Mouse (Mus musculus) heart, embryonic 14.5 days (tissue): ENCODE measurements around the gene Fam84b. TPM values are rescaled to one million over a fixed set of nuclear protein-coding genes. Genes with fewer than 3 reads are reported as not detected.

ENCODE experiments used
- ATAC-seq: fragments of 200-750 bp; cut with Nextera tagmentation; 2 replicates; pipeline ENCODE4 v1.8.0; 2017; ENCODE audit warnings: low read depth, moderate TSS enrichment; ENCODE audit not compliant: insufficient number of reproducible peaks, insufficient read depth, low FRiP score
- H3K27ac ChIP-seq, 2 experiments: fragments of 200-500 bp in 1 of 2; fragments of 300-500 bp in 1 of 2; sonication (generic) in 1 of 2; replicated peaks in 1 of 2; 2 replicates each; pipeline ENCODE4 v1.5.1; 2012 to 2014; ENCODE audit warnings: low read depth in 2 of 2, low read length in 2 of 2, control low read depth in 1 of 2, mild to moderate bottlenecking in 1 of 2, mixed read lengths in 1 of 2; ENCODE audit not compliant: control insufficient read depth in 1 of 2, insufficient read depth in 1 of 2
- H3K27me3 ChIP-seq: fragments of 300-500 bp; sonication (generic); 2 replicates; pipeline ENCODE4 v1.6.1; 2014; ENCODE audit warnings: mild to moderate bottlenecking, low read length, control low read depth; ENCODE audit not compliant: control insufficient read depth, insufficient read depth
- H3K36me3 ChIP-seq: fragments of 300-500 bp; sonication (generic); 2 replicates; pipeline ENCODE4 v1.6.1; 2014; ENCODE audit warnings: mild to moderate bottlenecking, control low read depth, low read length, mixed read lengths; ENCODE audit not compliant: control insufficient read depth, insufficient read depth
- H3K4me1 ChIP-seq, 2 experiments: fragments of 200-500 bp in 1 of 2; fragments of 300-500 bp in 1 of 2; sonication (generic) in 1 of 2; 2 replicates each; pipeline ENCODE4 v1.6.1; 2012 to 2014; ENCODE audit warnings: low read length in 2 of 2, control low read depth in 1 of 2, mixed read lengths in 1 of 2; ENCODE audit not compliant: control insufficient read depth in 2 of 2, insufficient read depth in 2 of 2
- H3K4me2 ChIP-seq: fragments of 300-500 bp; sonication (generic); 2 replicates; pipeline ENCODE4 v1.6.1; 2014; ENCODE audit warnings: mild to moderate bottlenecking, low read length
- H3K4me3 ChIP-seq, 2 experiments: fragments of 200-500 bp in 1 of 2; fragments of 300-500 bp in 1 of 2; sonication (generic) in 1 of 2; 2 replicates each; pipeline ENCODE4 v1.5.1; 2012 to 2014; ENCODE audit warnings: low read length in 2 of 2, mild to moderate bottlenecking in 2 of 2, control low read depth in 1 of 2, low read depth in 1 of 2, moderate library complexity in 1 of 2; ENCODE audit not compliant: control insufficient read depth in 1 of 2, insufficient read depth in 1 of 2
- H3K9ac ChIP-seq: fragments of 300-500 bp; sonication (generic); 2 replicates; pipeline ENCODE4 v1.6.1; 2014; ENCODE audit warnings: mild to moderate bottlenecking, low read length
- H3K9me3 ChIP-seq: fragments of 300-500 bp; sonication (generic); 2 replicates; pipeline ENCODE4 v1.6.1; 2016; ENCODE audit warnings: low read length, control low read depth; ENCODE audit not compliant: control insufficient read depth
- WGBS: fragments of 180-500 bp; shearing (Covaris S2); extraction: QIAGEN DNeasy Blood & Tissue Kit; methylation state at CpG from one replicate; pipeline ENCODE4 v1.1.7; 2014; 5-methylcytosine and 5-hydroxymethylcytosine counted together
- polyA plus RNA-seq: library from polyadenylated mRNA; unstranded; fragments of >200 nt; fragmentation: Nextera tagmentation; extraction: Ambion mirVana; gene quantifications from 2 replicates; pipeline ENCODE4 v1.2.1, GENCODE M21; 2014

The Fam84b gene
- 4.2 and 5.9 TPM in 2 replicates for polyA plus RNA-seq

DNA sequence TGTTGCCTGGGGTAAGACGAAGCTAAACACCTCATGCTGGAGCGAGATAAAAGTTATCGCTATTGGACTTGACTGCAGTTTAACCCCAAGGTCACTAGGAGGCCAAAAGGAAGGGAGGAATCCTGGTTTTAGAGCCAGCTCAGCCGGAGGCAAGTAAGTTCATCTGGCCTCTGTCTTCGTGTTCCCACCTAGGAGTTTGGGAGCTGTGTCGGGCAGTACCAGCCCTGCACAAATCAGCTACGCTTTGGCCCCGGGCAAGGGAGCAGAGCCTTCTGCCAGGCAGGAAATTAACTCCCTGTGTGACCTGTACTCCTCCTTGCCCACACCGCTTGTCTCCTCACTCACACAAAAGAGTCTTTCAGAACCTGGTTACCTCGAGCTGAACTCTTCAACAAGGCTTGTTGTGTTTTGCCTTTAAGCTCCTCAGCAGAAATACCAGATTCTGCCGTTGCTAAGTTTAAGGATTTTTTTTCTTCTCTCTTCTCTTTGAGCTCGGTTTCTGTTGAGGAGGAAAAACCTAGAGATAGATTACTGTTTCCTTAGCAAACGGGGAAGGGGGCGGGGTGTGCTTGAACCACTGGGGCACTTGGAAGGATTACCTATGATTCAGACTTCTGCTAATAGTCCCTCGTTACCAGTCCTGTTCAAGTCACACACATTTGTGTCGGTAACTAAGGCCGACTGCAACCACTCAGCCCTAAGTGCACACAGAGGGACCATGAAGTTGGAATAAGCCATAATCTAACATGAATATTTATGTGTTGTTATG lies at the start of gene Fam84b:
TSS of gene Fam84b (minus strand) at position 548 of the 769 bp plus-strand sequence.
- no peak within 1 kb of the TSS for H3K9ac ChIP-seq
- H3K4me1 ChIP-seq = peaks cover 7 to 11% of the 10 kb centered on the region in 2 experiments; a peak in 3 of 4 replicates
- H3K4me3 ChIP-seq = no peak within 1 kb of the TSS
- ATAC-seq = peak; percentile 50; the same call in 1 of the 2 replicates
- no peaks in the 10 kb centered on the region for H3K36me3 ChIP-seq
- 30% methylated on average over 17 of the region's 17 CpGs for WGBS
- peak within 1 kb of the TSS; percentile 27 for H3K4me2 ChIP-seq
- no peaks in the 10 kb centered on the region for H3K9me3 ChIP-seq
- H3K27me3 ChIP-seq = no peaks in the 10 kb centered on the region
- H3K27ac ChIP-seq = peak within 1 kb of the TSS; percentile 16 to 53; a peak in 2 of 4 replicates

DNA sequence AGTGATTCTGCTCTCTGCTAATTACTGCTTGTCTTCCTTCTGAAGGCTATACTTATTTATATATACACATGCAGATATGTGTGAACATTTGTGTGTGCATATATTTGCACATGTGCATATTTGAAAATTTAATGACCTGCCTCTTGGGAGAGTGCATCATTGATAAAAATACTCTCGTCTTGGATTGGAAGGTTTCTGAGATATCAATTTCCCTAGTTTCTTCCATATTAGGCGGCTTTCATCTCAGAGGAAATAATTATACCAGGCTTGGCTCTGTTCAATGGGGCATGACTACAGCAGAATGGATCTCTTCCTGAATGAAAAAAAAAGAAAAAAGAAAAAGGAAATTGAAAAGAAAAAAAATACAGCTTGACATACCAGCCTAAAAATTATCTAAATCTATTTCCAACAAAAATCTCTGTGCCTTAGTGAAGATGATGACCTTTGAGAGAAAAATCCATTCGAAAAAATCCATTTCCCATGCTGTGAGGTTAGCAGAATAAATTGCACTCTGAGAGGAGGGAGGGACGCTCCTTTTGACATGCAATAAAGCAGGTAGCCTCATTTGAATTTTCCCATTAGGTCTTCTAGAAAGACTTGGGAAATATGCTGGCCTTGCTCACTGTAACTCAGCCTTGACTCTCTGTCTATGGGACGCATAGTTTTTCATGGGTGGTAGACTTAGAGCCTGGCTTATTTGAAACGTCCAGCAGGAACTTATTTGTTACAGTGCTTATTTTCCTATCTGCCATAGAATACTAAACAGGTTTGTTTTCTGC lies 44.8 kb upstream of the Fam84b start:
- no peak overlapping the region for H3K9ac ChIP-seq
- no peak for ATAC-seq
- H3K4me3 ChIP-seq = no peak overlapping the region
- WGBS = 64% methylated on average over 6 of the region's 6 CpGs
- H3K9me3 ChIP-seq = no peaks in the 10 kb centered on the region
- H3K4me1 ChIP-seq = no peaks in the 10 kb centered on the region
- no peak overlapping the region for H3K4me2 ChIP-seq
- H3K27me3 ChIP-seq = no peaks in the 10 kb centered on the region
- H3K36me3 ChIP-seq = no peaks in the 10 kb centered on the region
- no peak overlapping the region for H3K27ac ChIP-seq

DNA sequence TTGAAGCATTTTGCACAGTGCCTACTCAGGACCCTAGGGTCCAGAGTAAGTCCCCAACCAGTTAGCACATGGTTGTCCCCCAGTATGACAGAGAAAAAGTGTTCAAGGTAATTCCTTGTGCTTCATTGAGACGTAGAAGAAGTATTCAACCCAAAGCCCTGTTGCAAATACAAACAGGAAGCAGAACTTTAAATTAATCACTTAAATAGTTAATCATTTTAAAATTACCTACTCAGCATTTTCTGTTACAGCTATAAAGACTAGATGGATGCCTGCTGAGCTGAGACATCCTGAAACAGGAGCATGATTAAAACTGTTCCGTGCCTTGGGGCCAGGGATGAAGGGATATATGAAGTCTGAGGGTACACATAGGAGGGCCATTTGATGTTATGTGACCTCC lies 42.5 kb upstream of the Fam84b start:
- 78% methylated on average over 2 of the region's 2 CpGs for WGBS
- Histone ChIP-seq H3K36me3 (no peaks in the 10 kb centered on the region), H3K9me3 (no peaks in the 10 kb centered on the region), H3K4me1 (peaks cover 2 to 13% of the 10 kb centered on the region in 2 experiments; a peak in 3 of 4 replicates), H3K9ac (no peak overlapping the region), H3K27ac (no peak overlapping the region), H3K4me2 (no peak overlapping the region), H3K27me3 (no peaks in the 10 kb centered on the region), H3K4me3 (no peak overlapping the region)
- no peak for ATAC-seq

DNA sequence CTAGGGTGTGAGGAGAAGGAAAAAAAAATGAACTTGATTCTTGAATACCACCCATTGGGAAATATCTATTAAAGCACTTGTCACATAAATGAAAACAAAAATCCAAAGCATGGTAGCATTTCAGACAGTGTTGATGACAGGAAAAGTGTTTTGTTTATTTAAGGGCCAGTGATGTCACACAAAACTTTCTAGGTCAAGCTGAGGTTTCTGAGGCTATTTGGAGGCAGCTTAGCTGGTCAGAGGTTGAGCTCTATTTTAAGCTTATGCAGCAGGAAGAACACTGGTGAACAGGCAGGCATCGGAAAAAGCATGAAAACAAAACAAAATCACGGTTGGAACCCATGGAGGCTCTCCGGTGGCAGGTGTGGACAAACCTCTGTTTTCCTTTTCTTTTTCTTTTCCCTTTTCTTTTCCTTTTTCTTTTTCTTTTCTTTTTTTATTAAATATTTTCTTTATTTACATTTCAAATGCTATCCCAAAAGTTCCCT lies 39.4 kb upstream of the Fam84b start:
- Histone ChIP-seq H3K4me1 (peaks cover 2 to 13% of the 10 kb centered on the region in 2 experiments; a peak in 3 of 4 replicates), H3K9me3 (no peaks in the 10 kb centered on the region), H3K27ac (peak overlapping the region in 1 of 2 experiments; percentile 5; a peak in 1 of 4 replicates), H3K4me3 (no peak overlapping the region), H3K9ac (no peak overlapping the region), H3K4me2 (no peak overlapping the region), H3K36me3 (no peaks in the 10 kb centered on the region), H3K27me3 (no peaks in the 10 kb centered on the region)
- no peak for ATAC-seq
- 25% methylated on average over 3 of the region's 3 CpGs for WGBS

DNA sequence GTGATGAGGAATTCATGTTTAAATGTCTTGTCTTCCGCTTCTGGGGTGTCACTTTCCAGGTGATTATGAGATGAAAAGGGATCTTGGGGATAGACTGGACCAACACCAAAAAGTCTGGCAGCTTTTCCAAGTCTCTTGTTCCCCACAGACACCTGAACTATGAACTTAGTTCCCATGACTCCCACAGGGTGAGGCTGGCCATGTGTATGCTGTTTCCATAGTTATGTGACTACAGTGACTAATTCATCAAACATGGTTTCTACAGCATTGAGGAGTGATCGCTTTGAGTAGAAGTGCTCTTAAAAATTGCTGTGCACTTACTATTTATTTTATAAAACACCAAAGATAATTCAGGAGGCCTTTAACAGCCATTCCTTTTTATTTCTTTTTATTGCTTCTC lies 35.1 kb upstream of the Fam84b start:
- H3K27ac ChIP-seq = no peak overlapping the region
- no peaks in the 10 kb centered on the region for H3K27me3 ChIP-seq
- no peak overlapping the region for H3K9ac ChIP-seq
- H3K4me1 ChIP-seq = peaks cover 2 to 13% of the 10 kb centered on the region in 2 experiments; a peak in 3 of 4 replicates
- no peaks in the 10 kb centered on the region for H3K9me3 ChIP-seq
- no peak overlapping the region for H3K4me2 ChIP-seq
- WGBS = 85% methylated on average over 2 of the region's 2 CpGs
- ATAC-seq = no peak
- H3K4me3 ChIP-seq = no peak overlapping the region
- H3K36me3 ChIP-seq = no peaks in the 10 kb centered on the region

DNA sequence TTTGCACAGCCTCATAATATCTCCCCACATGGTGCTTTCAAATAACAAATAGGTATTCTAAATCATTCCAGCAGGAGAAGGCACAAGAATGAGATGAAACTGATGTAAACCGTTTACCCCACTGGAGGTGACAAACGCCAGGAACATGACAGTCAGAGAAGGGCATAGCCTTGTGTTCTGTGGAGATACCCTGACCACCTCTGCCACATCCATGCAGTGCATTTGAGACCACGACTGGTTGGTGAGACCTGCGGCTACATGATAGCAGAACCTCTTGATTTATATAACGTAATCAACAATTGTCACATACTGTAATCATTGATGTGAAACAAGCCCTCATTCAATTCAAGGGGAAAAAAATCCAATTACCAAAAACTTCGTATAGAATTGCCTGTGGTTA lies 22.1 kb upstream of the Fam84b start:
- no peak overlapping the region for H3K9ac ChIP-seq
- no peak overlapping the region for H3K27ac ChIP-seq
- H3K4me1 ChIP-seq = no peaks in the 10 kb centered on the region
- H3K27me3 ChIP-seq = no peaks in the 10 kb centered on the region
- ATAC-seq = no peak
- H3K36me3 ChIP-seq = no peaks in the 10 kb centered on the region
- H3K4me3 ChIP-seq = no peak overlapping the region
- H3K4me2 ChIP-seq = no peak overlapping the region
- no peaks in the 10 kb centered on the region for H3K9me3 ChIP-seq
- WGBS = 77% methylated on average over 6 of the region's 6 CpGs

DNA sequence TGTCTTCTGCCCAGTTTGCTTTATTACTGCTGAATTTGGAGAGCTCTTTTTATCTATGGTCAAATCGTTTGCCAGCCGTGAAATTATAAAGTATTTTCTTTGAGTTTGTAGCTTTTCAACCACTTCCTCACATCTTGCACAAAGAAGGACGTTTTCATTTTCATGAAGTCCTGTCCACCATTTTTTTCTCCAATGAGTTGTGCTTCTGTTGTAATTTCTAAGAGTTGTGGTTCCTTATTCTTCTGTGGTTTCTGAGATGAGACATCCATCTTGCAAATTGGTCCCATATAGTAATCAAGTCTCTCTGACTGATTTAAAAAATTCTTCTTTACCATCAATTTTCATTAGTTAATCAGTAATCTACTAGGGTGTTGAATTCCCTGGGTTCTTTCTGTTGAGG lies 8.8 kb upstream of the Fam84b start:
- H3K27ac ChIP-seq = no peak overlapping the region
- no peak for ATAC-seq

More for the DNA sequence above, 8.8 kb upstream of the Fam84b start:
- no peaks in the 10 kb centered on the region for H3K36me3 ChIP-seq
- 78% methylated on average over 3 of the region's 3 CpGs for WGBS
- no peak overlapping the region for H3K4me2 ChIP-seq
- no peaks in the 10 kb centered on the region for H3K9me3 ChIP-seq
- H3K27me3 ChIP-seq = no peaks in the 10 kb centered on the region
- no peak overlapping the region for H3K4me3 ChIP-seq
- no peak overlapping the region for H3K9ac ChIP-seq
- no peaks in the 10 kb centered on the region for H3K4me1 ChIP-seq
